Mouse (Mus musculus): Measurements from ENCODE around the gene Fgfr2. TPM values are rescaled to one million over a fixed set of nuclear protein-coding genes. Genes with fewer than 3 reads are reported as not detected.

Gene Fgfr2
- polyA plus RNA-seq, 1 experiment from 2014 or later, result 17.2 TPM

DNA sequence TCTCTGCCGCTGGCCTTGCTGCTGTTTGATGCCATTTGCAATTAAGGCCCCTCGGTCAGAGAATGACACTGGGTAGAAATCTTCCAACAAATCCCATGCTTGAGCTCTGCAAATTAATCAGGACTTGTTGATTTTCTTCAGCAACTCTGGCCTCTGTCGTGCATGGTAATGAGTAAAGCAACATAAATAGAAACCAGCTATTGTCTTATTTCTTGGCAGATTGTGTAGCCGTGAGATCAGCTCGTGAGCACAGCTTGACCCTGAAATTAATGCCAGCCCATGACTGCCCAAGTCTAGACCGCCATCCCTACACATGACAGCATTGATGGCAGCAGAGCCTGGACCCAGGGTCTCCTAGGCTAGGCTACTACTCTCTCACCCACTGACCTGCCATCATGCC lies 994.5 kb downstream of the Fgfr2 start:
- Histone ChIP-seq H3K36me3 (no peaks in the 10 kb centered on the region), H3K27me3 (no peaks in the 10 kb centered on the region), H3K9me3 (replicated peaks) (no peaks in the 10 kb centered on the region), H3K9ac (no peak overlapping the region), H3K4me2 (no peak overlapping the region), H3K4me1 (replicated peaks) (no peaks in the 10 kb centered on the region), H3K27ac (no peak overlapping the region), H3K4me3 (no peak overlapping the region)
- 83% methylated on average over 6 of the region's 6 CpGs for WGBS
- no peak for ATAC-seq (replicated peaks; ENCODE audit: insufficient number of reproducible peaks, insufficient read depth, low FRiP score, low read depth)

DNA sequence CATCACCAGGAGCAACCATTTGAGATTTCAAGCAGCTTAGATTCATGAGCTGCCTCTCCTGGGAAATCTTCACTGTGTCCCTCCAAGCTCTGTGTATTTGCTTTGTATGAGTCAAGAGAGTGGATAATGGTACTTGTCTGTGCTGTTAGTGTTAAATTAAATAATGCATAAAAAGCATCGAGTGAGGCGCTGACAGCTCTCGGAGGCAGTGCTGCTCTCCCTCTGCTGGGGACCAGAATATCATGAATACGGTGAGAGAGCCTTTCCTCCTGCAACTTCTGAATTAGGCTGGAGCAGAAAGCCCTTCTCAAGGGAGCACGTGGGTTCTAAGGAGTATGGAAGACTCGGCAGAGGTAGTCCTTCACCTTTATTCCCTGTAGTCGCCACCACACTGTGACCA lies 998.2 kb downstream of the Fgfr2 start:
- 60% methylated on average over 7 of the region's 7 CpGs for WGBS
- no peak for ATAC-seq (replicated peaks; ENCODE audit: insufficient number of reproducible peaks, insufficient read depth, low FRiP score, low read depth)
- H3K4me1 ChIP-seq (replicated peaks), result no peaks in the 10 kb centered on the region; the same call in 1 of the 2 replicates

DNA sequence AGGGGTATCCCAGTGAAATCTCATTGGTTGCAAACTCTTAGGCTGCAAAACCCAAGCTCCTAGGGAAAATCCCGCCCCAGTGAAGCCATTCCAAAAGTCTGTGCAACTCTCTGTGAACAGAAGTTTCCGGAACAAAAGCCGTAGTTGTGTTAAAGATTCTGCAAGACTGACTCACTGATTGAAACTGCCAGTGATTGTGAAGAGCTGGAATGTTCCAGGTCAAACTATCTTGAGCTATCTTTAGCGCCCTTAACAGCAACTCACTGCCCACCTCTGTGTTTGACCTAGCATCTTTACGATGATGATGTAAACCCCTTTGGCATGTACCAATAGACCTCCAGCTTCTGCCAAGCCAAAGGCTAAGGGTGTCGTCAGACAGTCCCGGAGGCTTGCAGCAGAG lies 999.9 kb downstream of the Fgfr2 start:
- Histone ChIP-seq H3K9ac (no peak overlapping the region), H3K4me1 (replicated peaks) (no peaks in the 10 kb centered on the region; the same call in 1 of the 2 replicates), H3K27me3 (no peaks in the 10 kb centered on the region), H3K27ac (no peak overlapping the region), H3K4me2 (no peak overlapping the region), H3K36me3 (no peaks in the 10 kb centered on the region), H3K4me3 (no peak overlapping the region), H3K9me3 (replicated peaks) (no peaks in the 10 kb centered on the region)
- no peak for ATAC-seq (replicated peaks; ENCODE audit: insufficient number of reproducible peaks, insufficient read depth, low FRiP score, low read depth)
- 39% methylated on average over 7 of the region's 7 CpGs for WGBS

More for the DNA sequence above, 998.2 kb downstream of the Fgfr2 start:
- Histone ChIP-seq H3K4me3 (no peak overlapping the region), H3K27ac (no peak overlapping the region), H3K9ac (no peak overlapping the region), H3K4me2 (no peak overlapping the region), H3K36me3 (no peaks in the 10 kb centered on the region), H3K27me3 (no peaks in the 10 kb centered on the region), H3K9me3 (replicated peaks) (no peaks in the 10 kb centered on the region)

DNA sequence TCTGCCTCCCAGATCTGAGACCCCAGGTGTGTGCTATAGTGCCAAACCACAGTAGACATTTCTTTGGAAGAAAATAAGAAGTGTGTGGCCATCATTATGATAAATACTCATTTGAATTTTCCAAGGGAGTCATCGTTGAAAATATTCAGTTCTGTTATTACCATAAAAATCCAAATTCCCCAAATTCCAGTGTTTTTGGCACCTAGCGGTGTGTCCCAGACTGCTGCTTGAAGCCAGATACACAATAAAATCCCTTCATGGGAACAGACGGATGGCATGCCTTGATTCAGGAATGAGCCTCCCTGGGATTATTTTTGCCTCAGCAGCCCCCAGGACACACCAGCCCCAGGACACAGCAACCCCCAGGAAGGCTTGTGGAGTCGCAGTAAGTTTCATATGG lies 1003.3 kb downstream of the Fgfr2 start:
- no peaks in the 10 kb centered on the region for H3K9me3 ChIP-seq (replicated peaks)
- no peak for ATAC-seq (replicated peaks; ENCODE audit: insufficient number of reproducible peaks, insufficient read depth, low FRiP score, low read depth)
- H3K36me3 ChIP-seq, result no peaks in the 10 kb centered on the region
- H3K4me1 ChIP-seq (replicated peaks), result no peaks in the 10 kb centered on the region; the same call in 1 of the 2 replicates
- H3K27me3 ChIP-seq, result no peaks in the 10 kb centered on the region
- H3K27ac ChIP-seq, result no peak overlapping the region
- no peak overlapping the region for H3K9ac ChIP-seq
- WGBS, result 76% methylated on average over 4 of the region's 4 CpGs
- H3K4me3 ChIP-seq, result no peak overlapping the region
- H3K4me2 ChIP-seq, result no peak overlapping the region

DNA sequence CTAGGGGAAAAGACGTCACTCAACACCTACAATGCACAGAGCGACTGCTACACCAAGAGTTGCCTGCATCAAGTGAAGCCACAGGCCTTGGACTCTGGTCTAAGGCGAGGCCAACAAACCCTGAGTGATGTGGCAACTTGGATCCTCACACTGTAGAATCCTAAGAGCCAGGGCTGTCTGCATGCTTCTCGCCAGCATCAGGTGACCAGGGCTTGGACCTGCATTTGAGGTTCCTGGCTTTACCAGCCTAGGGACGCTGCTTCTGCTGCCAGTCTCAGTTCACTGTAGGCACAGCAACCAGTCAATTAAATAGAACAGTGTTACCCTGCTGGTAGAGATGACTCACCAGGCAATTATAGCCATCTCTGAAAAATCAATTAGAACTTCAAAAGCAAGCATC lies 1011.4 kb downstream of the Fgfr2 start:
- no peaks in the 10 kb centered on the region for H3K27me3 ChIP-seq
- no peak overlapping the region for H3K9ac ChIP-seq
- no peak overlapping the region for H3K4me3 ChIP-seq
- no peaks in the 10 kb centered on the region for H3K4me1 ChIP-seq (replicated peaks)
- H3K4me2 ChIP-seq, result no peak overlapping the region
- no peaks in the 10 kb centered on the region for H3K9me3 ChIP-seq (replicated peaks)
- no peaks in the 10 kb centered on the region for H3K36me3 ChIP-seq
- no peak overlapping the region for H3K27ac ChIP-seq
- ATAC-seq (replicated peaks; ENCODE audit: insufficient number of reproducible peaks, insufficient read depth, low FRiP score, low read depth), result no peak
- 73% methylated on average over 5 of the region's 5 CpGs for WGBS

DNA sequence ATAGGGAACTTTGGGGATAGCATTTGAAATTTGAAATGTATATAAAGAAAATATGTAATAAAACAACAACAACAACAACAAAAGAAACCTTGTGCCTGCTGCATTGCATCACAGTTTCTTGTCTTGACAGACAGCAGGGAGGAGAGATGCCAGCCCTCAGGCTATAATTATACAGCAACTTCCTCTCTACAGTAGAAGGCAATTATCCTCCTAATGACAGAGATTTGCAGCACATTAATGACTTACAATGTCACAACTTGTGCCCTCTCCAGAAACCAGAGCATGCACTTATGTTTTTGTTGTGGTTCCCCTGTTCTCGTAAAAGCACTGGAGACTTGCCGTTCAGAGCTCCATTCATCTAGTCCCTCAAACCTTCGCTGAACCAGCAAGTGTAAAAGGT lies 1012.8 kb downstream of the Fgfr2 start:
- no peak overlapping the region for H3K4me3 ChIP-seq
- H3K9ac ChIP-seq, result no peak overlapping the region
- H3K4me1 ChIP-seq (replicated peaks), result no peaks in the 10 kb centered on the region
- no peak for ATAC-seq (replicated peaks; ENCODE audit: insufficient number of reproducible peaks, insufficient read depth, low FRiP score, low read depth)
- no peaks in the 10 kb centered on the region for H3K36me3 ChIP-seq
- no peak overlapping the region for H3K27ac ChIP-seq
- H3K9me3 ChIP-seq (replicated peaks), result no peaks in the 10 kb centered on the region
- 84% methylated on average over 3 of the region's 3 CpGs for WGBS
- no peak overlapping the region for H3K4me2 ChIP-seq
- H3K27me3 ChIP-seq, result no peaks in the 10 kb centered on the region

DNA sequence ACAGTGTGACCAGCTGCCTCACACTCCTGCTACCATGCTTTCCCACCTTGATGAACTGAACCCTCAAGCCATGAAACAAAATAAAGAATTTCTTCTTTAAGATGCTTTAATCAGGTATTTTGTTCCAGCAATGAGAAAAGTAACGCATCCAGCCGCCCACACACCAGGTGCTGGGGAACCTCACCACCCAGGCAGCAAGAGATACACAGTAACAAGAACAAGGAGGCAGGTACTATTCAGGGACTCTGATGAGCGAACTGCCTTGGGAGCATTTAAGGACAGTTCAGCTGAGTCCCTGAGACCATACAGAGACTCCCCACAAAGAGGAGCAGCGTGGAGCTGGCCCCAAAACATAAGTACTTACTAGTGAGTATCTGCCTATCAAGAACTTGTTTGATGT lies 1016.3 kb downstream of the Fgfr2 start:
- WGBS, result 79% methylated on average over 4 of the region's 4 CpGs
- Histone ChIP-seq H3K4me2 (no peak overlapping the region), H3K27me3 (no peaks in the 10 kb centered on the region), H3K4me3 (no peak overlapping the region), H3K36me3 (no peaks in the 10 kb centered on the region), H3K9ac (no peak overlapping the region), H3K27ac (no peak overlapping the region), H3K9me3 (replicated peaks) (no peaks in the 10 kb centered on the region), H3K4me1 (replicated peaks) (no peaks in the 10 kb centered on the region)
- ATAC-seq (replicated peaks; ENCODE audit: insufficient number of reproducible peaks, insufficient read depth, low FRiP score, low read depth), result no peak

DNA sequence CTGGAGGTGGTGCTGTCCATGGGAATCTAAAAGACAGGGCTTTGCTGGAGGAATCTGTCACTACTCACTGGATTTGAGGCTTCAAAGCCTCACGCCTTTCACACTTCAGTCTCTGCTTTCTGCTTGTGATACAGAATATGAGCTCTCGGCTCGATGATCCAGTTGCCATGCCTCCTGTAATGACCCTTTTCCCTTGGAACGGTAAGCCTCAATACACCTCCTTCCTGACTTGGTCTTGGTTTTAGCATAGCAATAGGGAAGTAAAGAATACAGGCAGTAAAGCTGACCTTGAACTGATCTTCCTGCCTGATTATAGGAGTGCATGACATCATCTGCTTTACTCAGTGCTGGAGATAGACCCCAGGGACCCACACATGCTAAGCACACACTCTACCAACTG lies 1017.8 kb downstream of the Fgfr2 start:
- H3K36me3 ChIP-seq, result no peaks in the 10 kb centered on the region
- H3K9me3 ChIP-seq (replicated peaks), result no peaks in the 10 kb centered on the region
- H3K4me1 ChIP-seq (replicated peaks), result no peaks in the 10 kb centered on the region
- H3K9ac ChIP-seq, result no peak overlapping the region
- H3K4me3 ChIP-seq, result no peak overlapping the region
- no peaks in the 10 kb centered on the region for H3K27me3 ChIP-seq
- 73% methylated on average over 4 of the region's 4 CpGs for WGBS
- H3K4me2 ChIP-seq, result no peak overlapping the region
- no peak for ATAC-seq (replicated peaks; ENCODE audit: insufficient number of reproducible peaks, insufficient read depth, low FRiP score, low read depth)
- H3K27ac ChIP-seq, result no peak overlapping the region

DNA sequence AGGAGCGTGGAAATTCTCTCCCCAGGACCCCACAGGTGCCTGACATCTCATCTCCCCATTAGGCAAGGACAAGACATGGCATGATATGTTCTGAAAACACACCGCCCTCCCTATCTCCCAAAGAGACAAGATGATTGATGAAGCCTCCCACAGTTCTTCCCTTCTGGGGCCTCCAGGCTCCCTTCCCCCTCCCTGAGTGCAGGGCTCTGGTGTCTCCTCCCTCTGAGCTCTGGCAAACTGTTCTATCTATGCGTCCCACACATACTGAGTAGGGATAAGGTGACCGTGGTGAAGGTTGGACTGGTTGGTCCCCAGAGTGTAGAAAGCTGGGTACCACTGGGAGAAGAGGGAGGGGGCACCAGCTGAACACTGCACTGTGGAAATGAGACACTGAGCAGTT lies 1024.7 kb downstream of the Fgfr2 start:
- 31% methylated on average over 4 of the region's 4 CpGs for WGBS

DNA sequence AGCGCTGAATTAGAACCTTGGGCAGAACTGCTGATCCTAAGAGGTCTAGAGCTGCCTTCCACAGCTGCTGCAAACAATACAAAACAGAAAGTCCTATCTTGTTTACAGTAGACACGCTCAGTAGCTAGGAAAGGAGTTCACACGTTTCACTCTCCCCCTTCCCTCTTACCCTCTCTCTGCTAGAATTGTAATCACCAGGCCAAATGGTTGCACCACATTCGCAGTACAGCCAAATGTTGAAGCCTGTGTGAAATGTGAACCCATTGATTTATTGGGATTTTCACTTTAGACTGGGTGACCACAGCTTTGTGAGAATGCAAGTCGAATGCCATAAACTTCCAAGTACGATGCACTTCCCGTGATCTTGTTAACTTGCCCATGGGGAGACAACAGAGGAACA lies 1028.5 kb downstream of the Fgfr2 start:
- H3K4me3 ChIP-seq, result no peak overlapping the region
- no peaks in the 10 kb centered on the region for H3K27me3 ChIP-seq
- ATAC-seq (replicated peaks; ENCODE audit: insufficient number of reproducible peaks, insufficient read depth, low FRiP score, low read depth), result no peak
- no peak overlapping the region for H3K4me2 ChIP-seq
- H3K9ac ChIP-seq, result no peak overlapping the region
- H3K36me3 ChIP-seq, result no peaks in the 10 kb centered on the region
- no peaks in the 10 kb centered on the region for H3K9me3 ChIP-seq (replicated peaks)
- H3K27ac ChIP-seq, result no peak overlapping the region
- H3K4me1 ChIP-seq (replicated peaks), result no peaks in the 10 kb centered on the region
- WGBS, result 54% methylated on average over 7 of the region's 7 CpGs

More for the DNA sequence above, 1024.7 kb downstream of the Fgfr2 start:
- Histone ChIP-seq H3K9me3 (replicated peaks) (no peaks in the 10 kb centered on the region), H3K27ac (no peak overlapping the region), H3K9ac (no peak overlapping the region), H3K4me1 (replicated peaks) (no peaks in the 10 kb centered on the region), H3K4me3 (no peak overlapping the region), H3K27me3 (no peaks in the 10 kb centered on the region), H3K4me2 (no peak overlapping the region), H3K36me3 (no peaks in the 10 kb centered on the region)
- ATAC-seq (replicated peaks; ENCODE audit: insufficient number of reproducible peaks, insufficient read depth, low FRiP score, low read depth), result no peak

DNA sequence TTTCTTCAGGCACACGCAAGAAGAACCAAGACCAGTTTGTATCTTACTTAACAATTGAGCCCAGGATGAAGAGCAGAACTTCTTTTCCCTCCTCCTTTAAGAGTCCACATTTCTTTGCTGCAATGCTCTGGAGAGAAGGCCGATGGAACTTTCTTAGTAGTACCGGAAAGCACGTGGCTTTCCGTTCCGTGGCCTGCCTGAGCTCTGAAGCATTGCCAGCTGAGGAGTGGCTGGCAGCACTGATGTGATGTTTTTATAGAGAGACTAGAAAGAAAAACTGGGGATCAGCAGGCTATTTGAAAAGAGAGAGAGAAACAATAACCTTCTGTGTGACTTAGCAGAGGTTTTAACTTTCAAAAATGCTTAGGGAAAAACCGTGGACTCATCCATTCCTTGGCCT lies 1031.6 kb downstream of the Fgfr2 start:
- no peaks in the 10 kb centered on the region for H3K9me3 ChIP-seq (replicated peaks)
- H3K27me3 ChIP-seq, result no peaks in the 10 kb centered on the region
- no peak overlapping the region for H3K27ac ChIP-seq
- no peak overlapping the region for H3K4me2 ChIP-seq
- H3K36me3 ChIP-seq, result no peaks in the 10 kb centered on the region
- no peak overlapping the region for H3K4me3 ChIP-seq
- 79% methylated on average over 7 of the region's 7 CpGs for WGBS
- no peaks in the 10 kb centered on the region for H3K4me1 ChIP-seq (replicated peaks)
- H3K9ac ChIP-seq, result no peak overlapping the region
- ATAC-seq (replicated peaks; ENCODE audit: insufficient number of reproducible peaks, insufficient read depth, low FRiP score, low read depth), result no peak

DNA sequence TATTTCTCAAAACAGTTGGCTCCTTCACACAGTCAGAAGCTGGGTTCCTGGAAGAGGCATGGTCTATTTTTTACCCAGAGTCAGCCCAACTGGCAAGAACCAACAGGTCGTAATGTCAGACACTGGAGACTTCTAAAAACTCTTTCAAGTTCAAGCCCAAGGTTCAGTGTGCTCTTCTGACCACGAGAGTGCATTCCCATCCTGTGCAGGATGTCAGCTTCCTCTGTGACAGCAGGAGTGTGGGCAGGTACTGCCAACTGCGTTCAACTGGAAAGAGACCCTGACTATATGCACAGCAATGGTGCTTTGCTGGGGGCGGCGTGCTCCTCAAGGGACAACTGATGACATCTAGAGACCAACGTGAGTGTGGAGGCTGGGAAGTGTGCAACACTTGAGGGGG lies 1034.5 kb downstream of the Fgfr2 start:
- no peak overlapping the region for H3K4me3 ChIP-seq
- ATAC-seq (replicated peaks; ENCODE audit: insufficient number of reproducible peaks, insufficient read depth, low FRiP score, low read depth), result no peak
- H3K9ac ChIP-seq, result no peak overlapping the region
- no peaks in the 10 kb centered on the region for H3K4me1 ChIP-seq (replicated peaks)
- no peaks in the 10 kb centered on the region for H3K27me3 ChIP-seq
- no peak overlapping the region for H3K27ac ChIP-seq
- no peaks in the 10 kb centered on the region for H3K9me3 ChIP-seq (replicated peaks)
- H3K36me3 ChIP-seq, result no peaks in the 10 kb centered on the region
- 54% methylated on average over 6 of the region's 6 CpGs for WGBS
- H3K4me2 ChIP-seq, result no peak overlapping the region
